Mouse (Mus musculus) forebrain, postnatal 0 days (tissue): ENCODE measurements around the gene Mtmr14. TPM values are rescaled to one million over a fixed set of nuclear protein-coding genes. Genes with fewer than 3 reads are reported as not detected.
A peak's percentile ranks its signal among the peaks of the same experiment; 100 is the strongest.

Experiments
- ATAC-seq: fragments of 200-750 bp; cut with Nextera tagmentation; 2 replicates; pipeline ENCODE4 v1.8.0; 2017; ENCODE audit warnings: mild to moderate bottlenecking, moderate library complexity
- DNase-seq: peaks from one replicate; pipeline ENCODE4 v3.0.0-alpha.2; 2015
- H3K27ac ChIP-seq: fragments of 300-500 bp; sonication (generic); 2 replicates; pipeline ENCODE4 v1.5.1; 2014; ENCODE audit warnings: low read depth, mild to moderate bottlenecking, antibody characterized with exemption, low read length, moderate library complexity, mixed read lengths
- H3K27me3 ChIP-seq: fragments of 300-500 bp; sonication (generic); 2 replicates; pipeline ENCODE4 v1.6.1; 2014; ENCODE audit warnings: mild to moderate bottlenecking, low read length, mixed read lengths; ENCODE audit not compliant: insufficient read depth
- H3K36me3 ChIP-seq: fragments of 300-500 bp; sonication (generic); 2 replicates; pipeline ENCODE4 v1.6.1; 2014; ENCODE audit warnings: mild to moderate bottlenecking, moderate library complexity; ENCODE audit not compliant: insufficient read depth
- H3K4me1 ChIP-seq: fragments of 300-500 bp; sonication (generic); 2 replicates; pipeline ENCODE4 v1.6.1; 2014; ENCODE audit warnings: antibody characterized with exemption; ENCODE audit not compliant: insufficient read depth
- H3K4me2 ChIP-seq: fragments of 300-500 bp; sonication (generic); 2 replicates; pipeline ENCODE4 v1.6.1; 2014; ENCODE audit warnings: low read depth, mild to moderate bottlenecking, moderate library complexity
- H3K4me3 ChIP-seq: fragments of 300-500 bp; sonication (generic); 2 replicates; pipeline ENCODE4 v1.5.1; 2014; ENCODE audit warnings: low read depth, low read length, mixed read lengths
- H3K9ac ChIP-seq: fragments of 300-500 bp; sonication (generic); 2 replicates; pipeline ENCODE4 v1.6.1; 2014; ENCODE audit warnings: mild to moderate bottlenecking
- H3K9me3 ChIP-seq: fragments of 300-500 bp; sonication (generic); 2 replicates; pipeline ENCODE4 v1.6.1; 2016; ENCODE audit warnings: low read length
- CTCF ChIP-seq: sonication (generic); IDR thresholded peaks from 2 replicates; pipeline ENCODE4 v1.5.1; 2016; ENCODE audit warnings: antibody characterized with exemption, control low read depth, low read depth
- WGBS: fragments of 180-500 bp; shearing (Covaris S2); extraction: QIAGEN DNeasy Blood & Tissue Kit; methylation state at CpG from one replicate; pipeline ENCODE4 v1.1.7; 2014; 5-methylcytosine and 5-hydroxymethylcytosine counted together
- polyA plus RNA-seq: library from polyadenylated mRNA; unstranded; fragments of >200 nt; fragmentation: Nextera tagmentation; extraction: Ambion mirVana; gene quantifications from 2 replicates; pipeline ENCODE4 v1.2.1, GENCODE M21; 2015
- total RNA-seq: library from RNA; depleted of rRNA; stranded (reverse); fragments of >200 nt; gene quantifications from 2 replicates; pipeline ENCODE4 v1.2.3, GENCODE M21; 2014; rRNA removed

Mtmr14 gene
- total RNA-seq (41.0 and 42.9 TPM in 2 replicates), polyA plus RNA-seq (34.1 and 35.0 TPM in 2 replicates)

DNA sequence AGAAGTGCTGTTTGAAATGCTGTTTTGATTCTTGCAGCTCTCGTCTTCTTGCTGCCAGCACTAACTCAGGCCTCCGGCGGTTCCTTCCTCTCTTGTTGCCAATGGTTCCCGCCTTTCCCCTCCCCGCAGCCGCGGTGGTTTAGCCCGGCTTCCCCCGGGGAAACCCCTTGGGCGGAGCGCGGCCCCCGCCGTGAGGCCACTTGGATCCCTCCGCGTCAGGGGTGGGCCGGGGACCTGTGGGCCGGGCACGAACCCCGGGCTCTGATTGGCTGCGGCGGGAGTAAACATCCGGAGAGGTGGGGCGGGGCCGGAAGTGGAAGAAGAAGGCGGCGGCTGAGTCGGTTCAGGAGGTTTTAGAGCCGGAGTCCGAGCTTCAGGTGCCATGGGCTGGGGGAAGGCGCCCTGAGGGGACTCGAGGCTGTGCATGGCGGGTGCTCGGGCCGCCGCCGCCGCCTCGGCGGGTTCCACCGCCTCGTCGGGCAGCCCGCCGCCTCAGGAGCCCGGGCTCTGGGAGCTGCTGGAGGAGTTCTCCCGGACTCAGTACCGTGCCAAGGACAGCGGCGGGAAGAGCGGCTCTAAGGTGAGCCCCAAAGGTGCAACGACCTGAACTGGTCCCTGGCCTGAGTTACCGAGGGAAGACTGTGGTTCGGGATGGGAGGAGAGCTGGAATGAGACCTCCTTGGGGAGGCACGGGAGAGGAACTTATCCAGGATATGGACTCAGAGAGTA is at the start of gene Mtmr14:
Gene Mtmr14 (plus strand): TSS at position 302 of the 729 bp plus-strand sequence.
- ATAC-seq, result peak; percentile 100
- H3K36me3 ChIP-seq, result peaks cover 22% of the 10 kb centered on the region
- WGBS, result under 1% methylated on average over 51 of the region's 55 CpGs
- no peaks in the 10 kb centered on the region for H3K27me3 ChIP-seq
- H3K9me3 ChIP-seq, result no peaks in the 10 kb centered on the region
- H3K4me2 ChIP-seq, result peak within 1 kb of the TSS; percentile 87
- H3K4me1 ChIP-seq, result peaks cover 6% of the 10 kb centered on the region; the same call in 1 of the 2 replicates
- DNase-seq, result peak; percentile 99
- H3K9ac ChIP-seq, result peak within 1 kb of the TSS; percentile 65
- peak within 1 kb of the TSS; percentile 30 for H3K27ac ChIP-seq
- peak within 1 kb of the TSS; percentile 85 for H3K4me3 ChIP-seq
- TF ChIP-seq CTCF, result no peak

DNA sequence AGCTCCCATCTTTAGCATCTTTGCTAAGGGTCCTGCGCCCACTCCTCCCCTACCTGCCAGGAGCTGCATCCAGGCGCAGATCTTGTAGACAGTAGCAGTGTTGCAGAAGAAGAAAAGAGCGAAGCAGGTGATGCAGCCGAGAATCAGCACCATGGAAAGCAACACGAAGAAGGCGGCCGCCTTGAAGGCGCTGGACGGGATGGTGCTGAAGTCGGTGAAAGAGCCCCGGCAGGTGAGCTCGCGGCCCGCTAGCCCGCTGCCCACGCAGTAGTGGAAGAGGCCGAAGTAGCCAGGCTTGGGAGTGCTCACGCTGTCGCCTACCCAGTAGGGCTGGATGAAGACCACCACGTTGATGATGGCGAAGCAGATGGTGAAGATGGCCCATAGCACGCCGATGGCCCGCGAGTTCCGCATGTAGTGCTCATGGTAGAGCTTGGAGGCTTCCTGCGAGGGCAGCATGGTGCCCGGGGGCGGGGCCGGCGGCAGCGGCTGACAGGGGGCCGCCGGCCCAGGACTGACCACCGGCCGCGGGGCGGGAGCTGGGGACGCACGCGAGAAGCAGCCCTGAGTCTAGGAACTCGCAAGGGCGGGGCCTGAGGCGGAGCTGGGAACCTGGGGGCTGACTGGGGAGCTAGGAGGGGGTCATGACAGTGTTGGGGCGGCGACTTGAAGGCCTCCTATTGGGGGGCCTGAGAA is 43.7 kb upstream of the Mtmr14 start:
- WGBS, result 5% methylated on average over 46 of the region's 46 CpGs
- Histone ChIP-seq H3K4me2 (peak overlapping the region; percentile 79), H3K4me1 (peaks cover 15% of the 10 kb centered on the region), H3K4me3 (peak overlapping the region; percentile 84), H3K9me3 (no peaks in the 10 kb centered on the region), H3K27ac (no peak overlapping the region), H3K9ac (peak overlapping the region; percentile 91), H3K27me3 (no peaks in the 10 kb centered on the region), H3K36me3 (peaks cover 4% of the 10 kb centered on the region; the same call in 1 of the 2 replicates)
- DNase-seq (peak; percentile 31), ATAC-seq (peak; percentile 53)
- TF ChIP-seq CTCF, result no peak

GRCm38 (mm10) chr6:113194517-113194840 is 43.2 kb upstream of the Mtmr14 start:
- no peak for ATAC-seq
- Histone ChIP-seq H3K36me3 (no peaks in the 10 kb centered on the region), H3K27ac (peak overlapping the region; percentile 71; the same call in 1 of the 2 replicates), H3K4me3 (peak overlapping the region; percentile 84), H3K9me3 (no peaks in the 10 kb centered on the region), H3K9ac (peak overlapping the region; percentile 91), H3K4me2 (peak overlapping the region; percentile 79), H3K27me3 (no peaks in the 10 kb centered on the region), H3K4me1 (peaks cover 15% of the 10 kb centered on the region)
- peak; percentile 15 for DNase-seq
- no peak for TF ChIP-seq CTCF
- WGBS, result 3% methylated on average over 5 of the region's 5 CpGs

- H3K4me1 ChIP-seq, result peaks cover 15% of the 10 kb centered on the region
- no peak for TF ChIP-seq CTCF
Measured at GRCm38 (mm10) chr6:113194841-113195595, 42.6 kb upstream of the Mtmr14 start, which contains the start of gene Lhfpl4. Gene Lhfpl4 (minus strand): TSS chr6:113195384.

GRCm38 (mm10) chr6:113195596-113195992 is 42.0 kb upstream of the Mtmr14 start:
- no peak for TF ChIP-seq CTCF
- Histone ChIP-seq H3K9me3 (no peaks in the 10 kb centered on the region), H3K4me3 (peak overlapping the region; percentile 84), H3K36me3 (no peaks in the 10 kb centered on the region), H3K9ac (peak overlapping the region; percentile 91), H3K27ac (peak overlapping the region; percentile 66), H3K4me2 (peak overlapping the region; percentile 79), H3K27me3 (no peaks in the 10 kb centered on the region), H3K4me1 (peaks cover 15% of the 10 kb centered on the region)
- DNase-seq (peak; percentile 67), ATAC-seq (peak; percentile 56)
- 10% methylated on average over 9 of the region's 9 CpGs for WGBS

More at GRCm38 (mm10) chr6:113194841-113195595, 42.6 kb upstream of the Mtmr14 start, which contains the start of gene Lhfpl4:
- H3K4me3 ChIP-seq, result peak within 1 kb of the TSS; percentile 84
- H3K4me2 ChIP-seq, result peak within 1 kb of the TSS; percentile 79
- under 1% methylated on average over 57 of the region's 66 CpGs for WGBS
- DNase-seq, result peak; percentile 86
- peak; percentile 88 for ATAC-seq
- no peaks in the 10 kb centered on the region for H3K27me3 ChIP-seq
- H3K36me3 ChIP-seq, result no peaks in the 10 kb centered on the region
- peak within 1 kb of the TSS; percentile 91 for H3K9ac ChIP-seq
- no peaks in the 10 kb centered on the region for H3K9me3 ChIP-seq
- peak within 1 kb of the TSS; percentile 71 for H3K27ac ChIP-seq

- no peak for ATAC-seq
- Histone ChIP-seq H3K27me3 (no peaks in the 10 kb centered on the region), H3K36me3 (no peaks in the 10 kb centered on the region), H3K4me2 (no peak overlapping the region), H3K9me3 (no peaks in the 10 kb centered on the region), H3K4me3 (no peak overlapping the region), H3K4me1 (no peaks in the 10 kb centered on the region), H3K27ac (no peak overlapping the region), H3K9ac (no peak overlapping the region)
- no peak for DNase-seq
- WGBS, result 83% methylated on average over 2 of the region's 2 CpGs
- 0 out of 2 replicates have a peak, but pooled peaks have one; percentile 8 for TF ChIP-seq CTCF
Measured at GRCm38 (mm10) chr6:113216280-113216679, 21.4 kb upstream of the Mtmr14 start.
